Mouse (Mus musculus): Measurements from ENCODE around the gene Bace2. TPM values are rescaled to one million over a fixed set of nuclear protein-coding genes. Genes with fewer than 3 reads are reported as not detected.

Bace2 gene
- total and polyA plus RNA-seq, 3 experiments: not detected

DNA sequence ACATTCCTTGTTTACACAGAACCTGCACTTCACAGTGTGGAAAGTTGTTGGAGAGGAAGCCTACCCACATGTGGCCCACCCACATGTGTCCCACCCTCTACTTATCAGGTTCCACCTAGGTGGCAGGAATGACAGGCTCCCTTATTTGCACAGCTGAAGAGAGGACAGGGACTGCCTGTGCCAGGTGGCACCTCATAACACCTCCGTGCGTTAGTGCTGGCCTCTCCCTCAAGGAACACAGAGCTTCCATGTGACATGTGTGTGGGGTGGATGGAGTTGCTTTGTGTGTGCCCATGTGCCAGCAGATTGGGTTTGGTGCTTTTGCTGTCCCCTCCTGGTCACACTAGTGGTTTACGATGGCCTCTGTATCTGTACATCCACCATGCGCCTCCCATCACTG, 43.4 kb downstream of the Bace2 start:
- H3K36me3 ChIP-seq (ENCODE audit: control insufficient read depth in 1 of 2, insufficient read depth in 2 of 2, low read length in 2 of 2): no peaks in the 10 kb centered on the region
- no peak overlapping the region for H3K4me3 ChIP-seq (ENCODE audit: control insufficient read depth in 1 of 2, insufficient read depth in 1 of 2, low read depth in 2 of 2, low read length in 2 of 2)
- H3K9ac ChIP-seq (ENCODE audit: control insufficient read depth, low read depth, low read length, poor library complexity, severe bottlenecking): no peak overlapping the region
- H3K79me2 ChIP-seq (ENCODE audit: control insufficient read depth, insufficient read depth, low read length, poor library complexity): no peaks in the 10 kb centered on the region
- DNase-seq (ENCODE audit: low read depth, low spot score): no peak
- H3K27ac ChIP-seq (ENCODE audit: control insufficient read depth, low read depth, low read length): no peak overlapping the region
- no peak for TF ChIP-seq ETS1 (IDR thresholded peaks at IDR 0.05; ENCODE audit: low read depth, low read length)
- TF ChIP-seq HCFC1 (IDR thresholded peaks at IDR 0.05; ENCODE audit: low read depth, low read length): no peak
- TF ChIP-seq JUND (IDR thresholded peaks at IDR 0.05; ENCODE audit: low read depth, low read length): no peak
- no peak for TF ChIP-seq UBTF (IDR thresholded peaks at IDR 0.05; ENCODE audit: borderline replicate concordance, insufficient read depth, low read depth, low read length)
- no peak for TF ChIP-seq GABPA (IDR thresholded peaks at IDR 0.05; ENCODE audit: low read depth, low read length)
- TF ChIP-seq SMC3 (IDR thresholded peaks at IDR 0.05; ENCODE audit: low read depth, low read length): no peak
- TF ChIP-seq MYC (IDR thresholded peaks at IDR 0.05; ENCODE audit: low read depth, low read length): no peak
- TF ChIP-seq USF1 (IDR thresholded peaks at IDR 0.05; ENCODE audit: low read depth, low read length): no peak
- TF ChIP-seq USF2 (IDR thresholded peaks at IDR 0.05; ENCODE audit: borderline replicate concordance in 1 of 2, insufficient read depth in 1 of 2, low read depth in 1 of 2, low read length in 2 of 2): no peak
- no peak for TF ChIP-seq RAD21 (IDR thresholded peaks at IDR 0.05; ENCODE audit: low read depth, low read length)
- no peak for TF ChIP-seq MAX (IDR thresholded peaks at IDR 0.05; ENCODE audit: low read length)
- TF ChIP-seq TCF12 (IDR thresholded peaks at IDR 0.05; ENCODE audit: low read depth, low read length): no peak
- TF ChIP-seq POLR2AphosphoS5 (IDR thresholded peaks at IDR 0.05; ENCODE audit: borderline replicate concordance, low read depth, low read length): no peak
- no peak for TF ChIP-seq MAFK (IDR thresholded peaks at IDR 0.05; ENCODE audit: borderline replicate concordance, low read depth, low read length)
- TF ChIP-seq NELFE (IDR thresholded peaks at IDR 0.05; ENCODE audit: low read depth, low read length): no peak
- no peak for TF ChIP-seq GATA1 (IDR thresholded peaks at IDR 0.05; ENCODE audit: low read depth, low read length)
- TF ChIP-seq ZC3H11A (IDR thresholded peaks at IDR 0.05; ENCODE audit: low read depth, low read length): no peak
- TF ChIP-seq TBP (IDR thresholded peaks at IDR 0.05; ENCODE audit: low read depth, low read length): no peak
- TF ChIP-seq MXI1 (IDR thresholded peaks at IDR 0.05; ENCODE audit: low read depth, low read length): no peak
- TF ChIP-seq E2F4 (IDR thresholded peaks at IDR 0.05; ENCODE audit: borderline replicate concordance, low read depth, low read length): no peak
- no peaks in the 10 kb centered on the region for H3K9me3 ChIP-seq (replicated peaks; ENCODE audit: insufficient read depth, low read length)
- no peaks in the 10 kb centered on the region; a peak in 1 of 4 replicates for H3K27me3 ChIP-seq (ENCODE audit: control insufficient read depth in 1 of 2, insufficient read depth in 2 of 2, low read length in 2 of 2)
- H3K4me1 ChIP-seq (ENCODE audit: control insufficient read depth in 1 of 2, insufficient read depth in 2 of 2, low read length in 2 of 2): no peaks in the 10 kb centered on the region

DNA sequence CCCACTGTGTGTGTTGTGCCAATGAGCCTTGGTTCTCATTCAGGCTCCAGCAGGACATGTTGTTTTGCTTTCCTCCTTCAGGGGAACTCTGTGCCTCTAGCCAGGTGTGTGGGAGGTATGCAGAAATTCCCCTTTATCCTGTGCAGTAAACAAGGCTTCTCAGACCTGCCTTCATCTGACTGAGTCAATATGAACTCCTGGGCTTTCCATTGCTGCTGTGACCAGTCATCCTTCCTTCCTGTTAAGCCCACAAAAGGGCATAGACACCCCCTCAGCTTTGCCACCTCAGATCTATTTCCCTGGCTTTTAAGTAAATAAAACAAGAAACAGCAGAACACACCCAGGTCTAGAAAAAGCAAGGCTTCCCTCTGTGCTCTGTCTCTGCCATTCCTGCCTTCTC, 45.2 kb downstream of the Bace2 start:
- no peak for DNase-seq (ENCODE audit: low read depth, low spot score)
- Histone ChIP-seq H3K4me1 (ENCODE audit: control insufficient read depth in 1 of 2, insufficient read depth in 2 of 2, low read length in 2 of 2) (no peaks in the 10 kb centered on the region), H3K36me3 (ENCODE audit: control insufficient read depth in 1 of 2, insufficient read depth in 2 of 2, low read length in 2 of 2) (no peaks in the 10 kb centered on the region), H3K9ac (ENCODE audit: control insufficient read depth, low read depth, low read length, poor library complexity, severe bottlenecking) (no peak overlapping the region), H3K4me3 (ENCODE audit: control insufficient read depth in 1 of 2, insufficient read depth in 1 of 2, low read depth in 2 of 2, low read length in 2 of 2) (no peak overlapping the region), H3K27me3 (ENCODE audit: control insufficient read depth in 1 of 2, insufficient read depth in 2 of 2, low read length in 2 of 2) (no peaks in the 10 kb centered on the region; a peak in 1 of 4 replicates), H3K9me3 (replicated peaks; ENCODE audit: insufficient read depth, low read length) (no peaks in the 10 kb centered on the region), H3K79me2 (ENCODE audit: control insufficient read depth, insufficient read depth, low read length, poor library complexity) (no peaks in the 10 kb centered on the region), H3K27ac (ENCODE audit: control insufficient read depth, low read depth, low read length) (no peak overlapping the region)
- TF ChIP-seq HCFC1 (IDR thresholded peaks at IDR 0.05; ENCODE audit: low read depth, low read length) (no peak), TAL1 (IDR thresholded peaks at IDR 0.05; ENCODE audit: low read length) (no peak), ZC3H11A (IDR thresholded peaks at IDR 0.05; ENCODE audit: low read depth, low read length) (no peak), USF2 (IDR thresholded peaks at IDR 0.05; ENCODE audit: borderline replicate concordance in 1 of 2, insufficient read depth in 1 of 2, low read depth in 1 of 2, low read length in 2 of 2) (no peak), POLR2AphosphoS2 (IDR thresholded peaks at IDR 0.05; ENCODE audit: low read length) (no peak), TCF12 (IDR thresholded peaks at IDR 0.05; ENCODE audit: low read depth, low read length) (no peak), ETS1 (IDR thresholded peaks at IDR 0.05; ENCODE audit: low read depth, low read length) (no peak), ZKSCAN1 (IDR thresholded peaks at IDR 0.05; ENCODE audit: low read depth, low read length) (no peak), ZNF384 (IDR thresholded peaks at IDR 0.05; ENCODE audit: low read depth, low read length) (no peak), MAZ (IDR thresholded peaks at IDR 0.05; ENCODE audit: low read depth, low read length) (no peak), MXI1 (IDR thresholded peaks at IDR 0.05; ENCODE audit: low read depth, low read length) (no peak), NELFE (IDR thresholded peaks at IDR 0.05; ENCODE audit: low read depth, low read length) (no peak)
